Mouse (Mus musculus): ENCODE measurements around the gene Dcaf1. TPM values are rescaled to one million over a fixed set of nuclear protein-coding genes. Genes with fewer than 3 reads are reported as not detected.

Gene Dcaf1
- polyA plus RNA-seq, 1 experiment from 2014 or later, result 20.8 TPM

GRCm38 (mm10) chr9:106906597-106906996 is 84.9 kb downstream of the Dcaf1 start:
- no peak overlapping the region for H3K4me2 ChIP-seq (ENCODE audit: low read length)
- H3K36me3 ChIP-seq (ENCODE audit: control insufficient read depth, insufficient read depth, low read length), result no peaks in the 10 kb centered on the region
- 82% methylated on average over 8 of the region's 8 CpGs for WGBS
- H3K27me3 ChIP-seq (ENCODE audit: control insufficient read depth, insufficient read depth, low read length), result no peaks in the 10 kb centered on the region
- H3K9me3 ChIP-seq (ENCODE audit: control insufficient read depth, low read length), result no peaks in the 10 kb centered on the region
- no peak overlapping the region for H3K9ac ChIP-seq (ENCODE audit: low read length)
- no peak overlapping the region for H3K4me3 ChIP-seq (ENCODE audit: control insufficient read depth in 1 of 2, insufficient read depth in 1 of 2, low read depth in 1 of 2, low read length in 2 of 2)
- no peak for ATAC-seq (ENCODE audit: insufficient number of reproducible peaks, insufficient read depth, low FRiP score, low read depth)
- H3K27ac ChIP-seq (replicated peaks in 1 of 2; ENCODE audit: control insufficient read depth in 1 of 2, insufficient read depth in 1 of 2, low read depth in 2 of 2, low read length in 2 of 2), result no peak overlapping the region
- H3K4me1 ChIP-seq (ENCODE audit: control insufficient read depth in 2 of 2, insufficient read depth in 2 of 2, low read length in 2 of 2), result no peaks in the 10 kb centered on the region

GRCm38 (mm10) chr9:106908174-106908573 is 86.5 kb downstream of the Dcaf1 start:
- 76% methylated on average over 3 of the region's 3 CpGs for WGBS
- H3K4me2 ChIP-seq (ENCODE audit: low read length), result no peak overlapping the region
- no peak for ATAC-seq (ENCODE audit: insufficient number of reproducible peaks, insufficient read depth, low FRiP score, low read depth)
- no peak overlapping the region for H3K27ac ChIP-seq (replicated peaks in 1 of 2; ENCODE audit: control insufficient read depth in 1 of 2, insufficient read depth in 1 of 2, low read depth in 2 of 2, low read length in 2 of 2)
- H3K9me3 ChIP-seq (ENCODE audit: control insufficient read depth, low read length), result no peaks in the 10 kb centered on the region
- H3K4me1 ChIP-seq (ENCODE audit: control insufficient read depth in 2 of 2, insufficient read depth in 2 of 2, low read length in 2 of 2), result no peaks in the 10 kb centered on the region
- H3K4me3 ChIP-seq (ENCODE audit: control insufficient read depth in 1 of 2, insufficient read depth in 1 of 2, low read depth in 1 of 2, low read length in 2 of 2), result no peak overlapping the region
- no peaks in the 10 kb centered on the region for H3K27me3 ChIP-seq (ENCODE audit: control insufficient read depth, insufficient read depth, low read length)
- no peak overlapping the region for H3K9ac ChIP-seq (ENCODE audit: low read length)
- no peaks in the 10 kb centered on the region for H3K36me3 ChIP-seq (ENCODE audit: control insufficient read depth, insufficient read depth, low read length)

- no peaks in the 10 kb centered on the region for H3K27me3 ChIP-seq (ENCODE audit: control insufficient read depth, insufficient read depth, low read length)
- WGBS, result 37% methylated on average over 5 of the region's 5 CpGs
- H3K4me2 ChIP-seq (ENCODE audit: low read length), result no peak overlapping the region
- no peak overlapping the region for H3K4me3 ChIP-seq (ENCODE audit: control insufficient read depth in 1 of 2, insufficient read depth in 1 of 2, low read depth in 1 of 2, low read length in 2 of 2)
- no peaks in the 10 kb centered on the region for H3K4me1 ChIP-seq (ENCODE audit: control insufficient read depth in 2 of 2, insufficient read depth in 2 of 2, low read length in 2 of 2)
- H3K36me3 ChIP-seq (ENCODE audit: control insufficient read depth, insufficient read depth, low read length), result no peaks in the 10 kb centered on the region
- no peaks in the 10 kb centered on the region for H3K9me3 ChIP-seq (ENCODE audit: control insufficient read depth, low read length)
- no peak overlapping the region for H3K27ac ChIP-seq (replicated peaks in 1 of 2; ENCODE audit: control insufficient read depth in 1 of 2, insufficient read depth in 1 of 2, low read depth in 2 of 2, low read length in 2 of 2)
- no peak overlapping the region for H3K9ac ChIP-seq (ENCODE audit: low read length)
- no peak for ATAC-seq (ENCODE audit: insufficient number of reproducible peaks, insufficient read depth, low FRiP score, low read depth)
These were observed 87.0 kb downstream of the Dcaf1 start for GRCm38 (mm10) chr9:106908715-106909114.

- ATAC-seq (ENCODE audit: insufficient number of reproducible peaks, insufficient read depth, low FRiP score, low read depth), result no peak
- H3K4me1 ChIP-seq (ENCODE audit: control insufficient read depth in 2 of 2, insufficient read depth in 2 of 2, low read length in 2 of 2), result no peaks in the 10 kb centered on the region
- no peak overlapping the region for H3K4me3 ChIP-seq (ENCODE audit: control insufficient read depth in 1 of 2, insufficient read depth in 1 of 2, low read depth in 1 of 2, low read length in 2 of 2)
- no peak overlapping the region for H3K27ac ChIP-seq (replicated peaks in 1 of 2; ENCODE audit: control insufficient read depth in 1 of 2, insufficient read depth in 1 of 2, low read depth in 2 of 2, low read length in 2 of 2)
- H3K9ac ChIP-seq (ENCODE audit: low read length), result no peak overlapping the region
- H3K36me3 ChIP-seq (ENCODE audit: control insufficient read depth, insufficient read depth, low read length), result no peaks in the 10 kb centered on the region
- 37% methylated on average over 1 of the region's 1 CpGs for whole genome bisulfite sequencing
- no peaks in the 10 kb centered on the region for H3K9me3 ChIP-seq (ENCODE audit: control insufficient read depth, low read length)
- H3K4me2 ChIP-seq (ENCODE audit: low read length), result no peak overlapping the region
- H3K27me3 ChIP-seq (ENCODE audit: control insufficient read depth, insufficient read depth, low read length), result no peaks in the 10 kb centered on the region
These were observed 90.0 kb downstream of the Dcaf1 start for GRCm38 (mm10) chr9:106911624-106912023.

- ATAC-seq (ENCODE audit: insufficient number of reproducible peaks, insufficient read depth, low FRiP score, low read depth), result no peak
- Histone ChIP-seq H3K27ac (replicated peaks in 1 of 2; ENCODE audit: control insufficient read depth in 1 of 2, insufficient read depth in 1 of 2, low read depth in 2 of 2, low read length in 2 of 2) (no peak overlapping the region), H3K27me3 (ENCODE audit: control insufficient read depth, insufficient read depth, low read length) (no peaks in the 10 kb centered on the region), H3K4me3 (ENCODE audit: control insufficient read depth in 1 of 2, insufficient read depth in 1 of 2, low read depth in 1 of 2, low read length in 2 of 2) (no peak overlapping the region), H3K4me2 (ENCODE audit: low read length) (no peak overlapping the region), H3K36me3 (ENCODE audit: control insufficient read depth, insufficient read depth, low read length) (no peaks in the 10 kb centered on the region), H3K9ac (ENCODE audit: low read length) (no peak overlapping the region), H3K9me3 (ENCODE audit: control insufficient read depth, low read length) (no peaks in the 10 kb centered on the region), H3K4me1 (ENCODE audit: control insufficient read depth in 2 of 2, insufficient read depth in 2 of 2, low read length in 2 of 2) (no peaks in the 10 kb centered on the region)
- WGBS, result 3% methylated on average over 1 of the region's 1 CpGs
These were observed 92.1 kb downstream of the Dcaf1 start for GRCm38 (mm10) chr9:106913759-106914158.

- no peak overlapping the region for H3K4me3 ChIP-seq (ENCODE audit: control insufficient read depth in 1 of 2, insufficient read depth in 1 of 2, low read depth in 1 of 2, low read length in 2 of 2)
- ATAC-seq (ENCODE audit: insufficient number of reproducible peaks, insufficient read depth, low FRiP score, low read depth), result no peak
- 76% methylated on average over 6 of the region's 6 CpGs for WGBS
These were observed 93.2 kb downstream of the Dcaf1 start for GRCm38 (mm10) chr9:106914878-106915277.

More at GRCm38 (mm10) chr9:106914878-106915277, 93.2 kb downstream of the Dcaf1 start:
- Histone ChIP-seq H3K9me3 (ENCODE audit: control insufficient read depth, low read length) (no peaks in the 10 kb centered on the region), H3K27me3 (ENCODE audit: control insufficient read depth, insufficient read depth, low read length) (no peaks in the 10 kb centered on the region), H3K36me3 (ENCODE audit: control insufficient read depth, insufficient read depth, low read length) (no peaks in the 10 kb centered on the region), H3K27ac (replicated peaks in 1 of 2; ENCODE audit: control insufficient read depth in 1 of 2, insufficient read depth in 1 of 2, low read depth in 2 of 2, low read length in 2 of 2) (no peak overlapping the region), H3K4me1 (ENCODE audit: control insufficient read depth in 2 of 2, insufficient read depth in 2 of 2, low read length in 2 of 2) (no peaks in the 10 kb centered on the region), H3K4me2 (ENCODE audit: low read length) (no peak overlapping the region), H3K9ac (ENCODE audit: low read length) (no peak overlapping the region)

Other genes starting within 250 kb of the Dcaf1 start
- not detected in 2 replicates for gene Iqcf6, start 195.3 kb upstream of the Dcaf1 start, polyA plus RNA-seq (2014; fragmentation: Nextera tagmentation; extraction: Ambion mirVana)
- gene Grm2, start 165.8 kb upstream of the Dcaf1 start, polyA plus RNA-seq (2014; fragmentation: Nextera tagmentation; extraction: Ambion mirVana), result not detected in 2 replicates
- gene Tex264, start 135.9 kb upstream of the Dcaf1 start, polyA plus RNA-seq (2014; fragmentation: Nextera tagmentation; extraction: Ambion mirVana), result 36.4 and 40.3 TPM in 2 replicates
- 2.9 and 3.3 TPM in 2 replicates for gene Rad54l2, start 32.7 kb upstream of the Dcaf1 start, polyA plus RNA-seq (2014; fragmentation: Nextera tagmentation; extraction: Ambion mirVana)
- gene Rbm15b, start 65.6 kb downstream of the Dcaf1 start, polyA plus RNA-seq (2014; fragmentation: Nextera tagmentation; extraction: Ambion mirVana), result 8.7 and 9.2 TPM in 2 replicates
- 153 and 189 TPM in 2 replicates for gene Manf, start 70.1 kb downstream of the Dcaf1 start, polyA plus RNA-seq (2014; fragmentation: Nextera tagmentation; extraction: Ambion mirVana)